Mouse (Mus musculus): ENCODE measurements around the gene Snrnp35.

Gene Snrnp35

GRCm38 (mm10) chr5:124462297-124463025 lies 20.5 kb upstream of the Snrnp35 start:
- DNase-seq (ENCODE audit: low read depth, low spot score), result no peak

GRCm38 (mm10) chr5:124463462-124463861 lies 19.5 kb upstream of the Snrnp35 start:
- no peak for DNase-seq (ENCODE audit: low read depth, low spot score)

GRCm38 (mm10) chr5:124464905-124465304 lies 18.0 kb upstream of the Snrnp35 start:
- DNase-seq (ENCODE audit: low read depth, low spot score), result no peak

GRCm38 (mm10) chr5:124467766-124468165 lies 15.2 kb upstream of the Snrnp35 start:
- no peak for DNase-seq (ENCODE audit: low read depth, low spot score)

- peak; percentile 38 for DNase-seq (ENCODE audit: low read depth, low spot score)
Measured at GRCm38 (mm10) chr5:124468365-124468764, 14.6 kb upstream of the Snrnp35 start.

- DNase-seq (ENCODE audit: low read depth, low spot score), result no peak
Measured at GRCm38 (mm10) chr5:124469486-124469885, 13.4 kb upstream of the Snrnp35 start.

- no peak for DNase-seq (ENCODE audit: low read depth, low spot score)
Measured at GRCm38 (mm10) chr5:124470591-124471171, 12.3 kb upstream of the Snrnp35 start.

- no peak for DNase-seq (ENCODE audit: low read depth, low spot score)
Measured at GRCm38 (mm10) chr5:124478873-124479204, 4.1 kb upstream of the Snrnp35 start.

GRCm38 (mm10) chr5:124480119-124480518 lies 2.8 kb upstream of the Snrnp35 start:
- DNase-seq (ENCODE audit: low read depth, low spot score), result no peak

GRCm38 (mm10) chr5:124481714-124482113 lies 1.2 kb upstream of the Snrnp35 start:
- DNase-seq (ENCODE audit: low read depth, low spot score), result no peak

GRCm38 (mm10) chr5:124482436-124482965 lies 433 bp upstream of the Snrnp35 start:
- DNase-seq (ENCODE audit: low read depth, low spot score), result no peak

- DNase-seq (ENCODE audit: low read depth, low spot score), result no peak
Measured at GRCm38 (mm10) chr5:124483655-124484396, 892 bp downstream of the Snrnp35 start.

- DNase-seq (ENCODE audit: low read depth, low spot score), result no peak
Measured at GRCm38 (mm10) chr5:124485654-124486053, 2.7 kb downstream of the Snrnp35 start.

GRCm38 (mm10) chr5:124488885-124489284 lies 6.0 kb downstream of the Snrnp35 start:
- no peak for DNase-seq (ENCODE audit: low read depth, low spot score)

GRCm38 (mm10) chr5:124491732-124492131 lies 8.8 kb downstream of the Snrnp35 start:
- no peak for DNase-seq (ENCODE audit: low read depth, low spot score)

- no peak for DNase-seq (ENCODE audit: low read depth, low spot score)
Measured at GRCm38 (mm10) chr5:124492618-124493017, 9.7 kb downstream of the Snrnp35 start.

- no peak for DNase-seq (ENCODE audit: low read depth, low spot score)
Measured at GRCm38 (mm10) chr5:124493455-124493854, 10.5 kb downstream of the Snrnp35 start.

- DNase-seq (ENCODE audit: low read depth, low spot score), result no peak
Measured at GRCm38 (mm10) chr5:124495547-124495946, 12.6 kb downstream of the Snrnp35 start.

GRCm38 (mm10) chr5:124496614-124497514 lies 13.9 kb downstream of the Snrnp35 start:
- DNase-seq (ENCODE audit: low read depth, low spot score), result no peak

GRCm38 (mm10) chr5:124498221-124498876 lies 15.4 kb downstream of the Snrnp35 start:
- DNase-seq (ENCODE audit: low read depth, low spot score), result no peak

GRCm38 (mm10) chr5:124499001-124499400 lies 16.1 kb downstream of the Snrnp35 start:
- DNase-seq (ENCODE audit: low read depth, low spot score), result no peak
